Mouse (Mus musculus) limb, embryonic 13.5 days (tissue): Measurements from ENCODE around the gene Cisd3. TPM values are rescaled to one million over a fixed set of nuclear protein-coding genes. Genes with fewer than 3 reads are reported as not detected.
"Not testable (repeated sequence)": the region's sequence is repeated elsewhere in the genome, so short reads cannot be mapped to it uniquely, and the experiment has no call there.

ENCODE experiments used
- ATAC-seq: fragments of 200-750 bp; cut with Nextera tagmentation; 2 replicates; pipeline ENCODE4 v1.8.0; 2017; ENCODE audit warnings: low read depth, moderate number of reproducible peaks, moderate TSS enrichment; ENCODE audit not compliant: low FRiP score
- H3K27ac ChIP-seq: fragments of 300-500 bp; sonication (generic); 2 replicates; pipeline ENCODE4 v1.5.1; 2015; ENCODE audit warnings: inconsistent platforms, mild to moderate bottlenecking, moderate library complexity
- H3K27me3 ChIP-seq: fragments of 300-500 bp; sonication (generic); 2 replicates; pipeline ENCODE4 v1.6.1; 2015; ENCODE audit warnings: mild to moderate bottlenecking, inconsistent platforms
- H3K36me3 ChIP-seq: fragments of 300-500 bp; sonication (generic); 2 replicates; pipeline ENCODE4 v1.6.1; 2015; ENCODE audit warnings: inconsistent platforms, mild to moderate bottlenecking, moderate library complexity
- H3K4me1 ChIP-seq: fragments of 300-500 bp; sonication (generic); 2 replicates; pipeline ENCODE4 v1.6.1; 2015; ENCODE audit warnings: inconsistent platforms
- H3K4me2 ChIP-seq: fragments of 300-500 bp; sonication (generic); replicated peaks from 2 replicates; pipeline ENCODE4 v1.6.1; 2015; ENCODE audit warnings: inconsistent platforms, mild to moderate bottlenecking, moderate library complexity
- H3K4me3 ChIP-seq: fragments of 300-500 bp; sonication (generic); 2 replicates; pipeline ENCODE4 v1.5.1; 2015; ENCODE audit warnings: moderate library complexity, mild to moderate bottlenecking, inconsistent platforms
- H3K9ac ChIP-seq: fragments of 300-500 bp; sonication (generic); 2 replicates; pipeline ENCODE4 v1.6.1; 2015; ENCODE audit warnings: mild to moderate bottlenecking, inconsistent platforms
- H3K9me3 ChIP-seq: fragments of 300-500 bp; sonication (generic); 2 replicates; pipeline ENCODE4 v1.6.1; 2016; ENCODE audit warnings: inconsistent platforms
- WGBS: fragments of 180-500 bp; shearing (Covaris S2); methylation state at CpG from one replicate; pipeline ENCODE4 v1.1.7; 2015; 5-methylcytosine and 5-hydroxymethylcytosine counted together
- microRNA-seq: library from miRNA; unstranded; fragments of <30 nt; microRNA quantifications from one replicate; pipeline ENCODE4, GENCODE M21; 2016
- polyA plus RNA-seq: library from polyadenylated mRNA; unstranded; fragments of >200 nt; fragmentation: Nextera tagmentation; extraction: Ambion mirVana; gene quantifications from 2 replicates; pipeline ENCODE4 v1.2.1, GENCODE M21; 2015

Cisd3 gene
- polyA plus RNA-seq, 1 experiment from 2014 or later: 13.5 TPM

DNA sequence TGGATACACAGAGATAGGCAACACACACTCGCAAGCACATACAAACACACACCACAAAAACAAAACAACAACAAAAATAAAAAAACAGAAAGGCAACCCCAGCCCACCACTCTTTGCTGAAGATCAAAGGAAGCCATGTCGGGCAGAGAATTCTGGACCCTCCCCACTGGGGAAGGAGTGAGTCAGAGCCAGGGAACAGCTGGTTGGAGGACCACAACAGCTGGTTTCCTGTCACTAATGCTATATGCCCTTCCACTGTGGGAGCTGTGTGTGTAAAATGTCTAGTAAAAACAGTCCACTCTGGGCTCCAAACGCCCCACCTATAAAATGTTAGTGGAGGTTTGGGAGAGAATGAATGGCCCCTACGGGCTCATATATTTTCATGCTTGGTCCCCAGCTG, 35.7 kb downstream of the Cisd3 start:
- no peak for ATAC-seq
- 82% methylated on average over 4 of the region's 4 CpGs for WGBS

DNA sequence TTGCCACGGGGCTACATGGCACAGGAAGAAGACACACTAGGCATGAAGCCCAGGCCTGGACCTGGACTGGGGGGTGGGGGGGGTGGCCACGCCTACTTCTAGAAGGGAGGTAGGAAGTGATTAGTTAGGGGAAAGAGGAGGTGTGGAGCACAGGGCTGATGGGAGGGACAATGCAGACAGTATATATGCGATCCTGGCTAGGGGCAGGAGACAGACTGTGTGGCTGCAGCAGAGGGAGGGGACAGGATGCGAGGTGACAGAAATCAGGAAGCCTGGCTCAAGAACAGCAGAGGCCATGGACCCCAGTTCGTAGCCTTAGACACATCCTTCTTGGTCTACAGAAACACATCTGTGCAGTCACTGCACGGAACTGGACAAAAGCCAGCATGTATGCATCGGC, 38.1 kb downstream of the Cisd3 start:
- peaks cover 12% of the 10 kb centered on the region for H3K9me3 ChIP-seq
- H3K4me1 ChIP-seq: no peaks in the 10 kb centered on the region
- WGBS: 91% methylated on average over 7 of the region's 7 CpGs
- no peak overlapping the region for H3K27ac ChIP-seq
- H3K9ac ChIP-seq: no peak overlapping the region
- H3K4me3 ChIP-seq: no peak overlapping the region
- no peaks in the 10 kb centered on the region for H3K27me3 ChIP-seq
- no peak overlapping the region for H3K4me2 ChIP-seq
- no peak for ATAC-seq
- peaks cover 98% of the 10 kb centered on the region for H3K36me3 ChIP-seq

More for the DNA sequence above, 35.7 kb downstream of the Cisd3 start:
- no peak overlapping the region for H3K4me3 ChIP-seq
- no peak overlapping the region for H3K4me2 ChIP-seq
- H3K4me1 ChIP-seq: no peaks in the 10 kb centered on the region
- H3K9ac ChIP-seq: no peak overlapping the region
- peaks cover 12% of the 10 kb centered on the region for H3K9me3 ChIP-seq
- H3K27ac ChIP-seq: no peak overlapping the region
- no peaks in the 10 kb centered on the region for H3K27me3 ChIP-seq
- peaks cover 98% of the 10 kb centered on the region for H3K36me3 ChIP-seq

DNA sequence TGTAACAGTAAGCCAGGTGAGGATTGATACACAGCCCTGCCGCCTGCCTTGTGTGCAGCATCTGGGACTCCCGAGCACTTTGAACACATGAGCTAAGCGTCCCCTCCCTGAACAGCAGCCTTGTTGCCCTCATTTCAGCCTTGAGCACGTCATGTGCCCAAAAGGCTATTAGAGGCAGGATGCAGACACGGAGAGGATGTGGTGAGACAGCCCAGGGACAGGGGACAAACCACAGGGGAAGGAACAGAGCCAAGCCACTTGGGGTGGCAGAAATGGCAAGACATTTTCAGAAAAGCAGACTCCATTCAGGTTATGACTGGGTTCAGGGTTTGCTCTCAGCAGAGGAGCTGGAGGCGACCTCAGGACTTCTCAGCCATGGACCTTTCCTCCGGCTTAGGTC, 42.7 kb downstream of the Cisd3 start:
- no peaks in the 10 kb centered on the region for H3K9me3 ChIP-seq
- H3K27me3 ChIP-seq: no peaks in the 10 kb centered on the region
- H3K4me1 ChIP-seq: 0 out of 2 replicates have a peak, but pooled peaks cover under 1% of the 10 kb centered on the region
- no peak overlapping the region for H3K4me3 ChIP-seq
- no peak overlapping the region for H3K4me2 ChIP-seq
- H3K9ac ChIP-seq: no peak overlapping the region
- WGBS: 53% methylated on average over 7 of the region's 7 CpGs
- peaks cover 92% of the 10 kb centered on the region for H3K36me3 ChIP-seq
- H3K27ac ChIP-seq: no peak overlapping the region
- no peak for ATAC-seq

DNA sequence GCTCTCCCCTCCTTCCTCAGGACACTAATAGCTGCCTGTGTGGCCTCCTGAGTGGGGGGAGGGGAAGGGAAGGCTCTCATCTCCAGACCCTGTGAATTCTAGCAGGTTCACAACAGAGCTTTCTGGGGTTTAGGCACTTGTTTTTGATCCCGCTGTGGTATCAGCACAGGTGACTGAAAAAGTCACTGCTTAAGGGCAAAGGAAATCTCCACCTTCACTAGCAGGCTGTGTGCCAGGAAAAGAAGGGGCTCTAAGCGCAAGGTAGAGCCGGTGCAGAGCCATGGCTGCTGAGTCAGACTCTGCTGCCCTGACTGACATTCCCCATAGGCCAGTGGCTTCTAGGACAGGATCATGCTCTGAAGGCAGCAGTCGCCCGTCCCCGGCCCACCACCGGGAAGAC, 43.1 kb downstream of the Cisd3 start:
- Histone ChIP-seq H3K36me3 (peaks cover 88% of the 10 kb centered on the region), H3K4me1 (peaks cover 4% of the 10 kb centered on the region; the same call in 1 of the 2 replicates), H3K9me3 (no peaks in the 10 kb centered on the region), H3K27ac (no peak overlapping the region), H3K4me3 (no peak overlapping the region), H3K27me3 (no peaks in the 10 kb centered on the region), H3K4me2 (no peak overlapping the region), H3K9ac (no peak overlapping the region)
- 70% methylated on average over 7 of the region's 7 CpGs for WGBS
- ATAC-seq: no peak

GRCm38 (mm10) chr11:97733689-97734088, 48.1 kb downstream of the Cisd3 start:
- Histone ChIP-seq H3K27me3 (no peaks in the 10 kb centered on the region), H3K4me3 (no peak overlapping the region), H3K36me3 (peaks cover 45% of the 10 kb centered on the region), H3K4me2 (no peak overlapping the region), H3K9me3 (no peaks in the 10 kb centered on the region), H3K27ac (no peak overlapping the region; the same call in 1 of the 2 replicates), H3K4me1 (peaks cover 19% of the 10 kb centered on the region), H3K9ac (peak overlapping the region; percentile 19; the same call in 1 of the 2 replicates)
- 17% methylated on average over 10 of the region's 10 CpGs for WGBS
- no peak for ATAC-seq

DNA sequence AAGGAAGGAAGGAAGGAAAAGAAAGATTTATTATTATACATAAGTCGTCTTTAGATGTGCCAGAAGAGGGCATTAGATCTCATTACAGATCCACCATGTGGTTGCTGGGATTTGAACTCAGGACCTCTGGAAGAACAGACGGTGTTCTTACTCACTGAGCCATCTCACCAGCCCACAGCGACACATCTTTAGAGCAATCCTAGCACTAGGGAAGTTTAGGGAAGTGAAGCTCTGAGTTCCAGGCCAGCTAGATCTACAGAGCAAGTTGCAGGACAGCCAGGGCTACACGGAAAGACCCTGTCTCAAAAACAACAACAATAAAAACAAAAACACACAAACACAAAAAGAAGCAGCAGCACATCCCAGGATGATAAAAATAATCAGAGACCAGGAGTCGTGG, 49.2 kb downstream of the Cisd3 start:
- not testable (repeated sequence) for H3K9ac ChIP-seq, ATAC-seq, H3K9me3 ChIP-seq, H3K27me3 ChIP-seq, H3K4me2 ChIP-seq, H3K27ac ChIP-seq, H3K4me3 ChIP-seq
- Histone ChIP-seq H3K36me3 (peaks cover 34% of the 10 kb centered on the region), H3K4me1 (peaks cover 19% of the 10 kb centered on the region)
- WGBS: 88% methylated on average over 5 of the region's 5 CpGs

- WGBS: 88% methylated on average over 5 of the region's 5 CpGs
- peaks cover 18% of the 10 kb centered on the region for H3K36me3 ChIP-seq
- ATAC-seq: no peak
- no peak overlapping the region for H3K9ac ChIP-seq
- H3K9me3 ChIP-seq: peaks cover 3% of the 10 kb centered on the region; the same call in 1 of the 2 replicates
- no peak overlapping the region for H3K4me2 ChIP-seq
- H3K27me3 ChIP-seq: no peaks in the 10 kb centered on the region
- H3K4me1 ChIP-seq: peaks cover 19% of the 10 kb centered on the region
- H3K4me3 ChIP-seq: no peak overlapping the region
- H3K27ac ChIP-seq: no peak overlapping the region
Observed at GRCm38 (mm10) chr11:97736645-97737044, 51.0 kb downstream of the Cisd3 start.

DNA sequence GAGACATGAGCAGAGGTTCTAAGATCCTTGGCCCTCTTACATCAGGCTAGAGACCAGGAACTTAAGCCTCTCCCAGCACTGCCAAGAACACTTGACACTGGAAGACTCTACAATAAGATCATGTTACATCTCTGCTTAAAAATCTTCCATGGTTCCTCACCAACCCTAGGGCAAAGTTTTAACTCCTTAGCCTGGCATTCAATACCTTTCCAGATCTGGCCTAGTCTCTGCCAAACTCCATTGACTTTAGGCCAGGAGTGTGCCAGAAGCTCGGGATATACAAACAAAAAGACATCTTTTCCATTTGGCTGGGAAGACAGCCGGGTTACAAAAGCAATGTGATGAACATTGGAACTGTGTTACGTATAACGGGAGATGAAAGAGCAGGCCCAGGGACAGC, 52.0 kb downstream of the Cisd3 start:
- peaks cover 24% of the 10 kb centered on the region for H3K4me1 ChIP-seq
- peaks cover 9% of the 10 kb centered on the region for H3K36me3 ChIP-seq
- no peak overlapping the region for H3K4me2 ChIP-seq
- peaks cover 3% of the 10 kb centered on the region; the same call in 1 of the 2 replicates for H3K9me3 ChIP-seq
- WGBS: 78% methylated on average over 4 of the region's 4 CpGs
- no peak for ATAC-seq
- H3K27me3 ChIP-seq: no peaks in the 10 kb centered on the region
- H3K9ac ChIP-seq: 0 out of 2 replicates have a peak overlapping the region, but pooled peaks have one; percentile 4
- no peak overlapping the region for H3K27ac ChIP-seq
- H3K4me3 ChIP-seq: no peak overlapping the region

Small RNA genes lying within 50 kb of the gene (microRNA-seq; reads per million reads assigned to microRNA genes)
- gene Gm24158: not detected
- not detected for gene Mir6927

Other genes starting within 250 kb of the Cisd3 start
- 1.1 and 1.5 TPM in 2 replicates for gene 4933428G20Rik, start 185.5 kb upstream of the Cisd3 start, polyA plus RNA-seq
- gene Srcin1, start 109.6 kb upstream of the Cisd3 start, polyA plus RNA-seq: 0.32 and 0.48 TPM in 2 replicates
- 3.5 and 4.6 TPM in 2 replicates for gene Epop, start 56.1 kb upstream of the Cisd3 start, polyA plus RNA-seq
- gene Mllt6, start 22.4 kb upstream of the Cisd3 start, polyA plus RNA-seq: 2.9 and 3.3 TPM in 2 replicates
- 20.7 and 21.3 TPM in 2 replicates for gene Pcgf2, start 14.7 kb downstream of the Cisd3 start, polyA plus RNA-seq
- 490 and 497 TPM in 2 replicates for gene Psmb3, start 17.6 kb downstream of the Cisd3 start, polyA plus RNA-seq
- 2.8 and 3.3 TPM in 2 replicates for gene Pip4k2b, start 58.9 kb downstream of the Cisd3 start, polyA plus RNA-seq
- gene Cwc25, start 80.7 kb downstream of the Cisd3 start, polyA plus RNA-seq: 21.0 and 23.3 TPM in 2 replicates
- 0.83 TPM in 1 of 2 replicates, not detected in the other for gene 1700001P01Rik, start 90.1 kb downstream of the Cisd3 start, polyA plus RNA-seq
- 547 and 558 TPM in 2 replicates for gene Rpl23, start 96.6 kb downstream of the Cisd3 start, polyA plus RNA-seq
- 128 and 138 TPM in 2 replicates for gene Lasp1, start 113.2 kb downstream of the Cisd3 start, polyA plus RNA-seq
- 11.7 and 12.5 TPM in 2 replicates for gene B230217C12Rik, start 155.0 kb downstream of the Cisd3 start, polyA plus RNA-seq
- gene Fbxo47, start 198.3 kb downstream of the Cisd3 start, polyA plus RNA-seq: 0.37 and 0.63 TPM in 2 replicates